Mouse (Mus musculus) liver, adult 2 months (tissue): ENCODE measurements at regions not wholly inside any gene's neighbourhood (a gene's known extent, or its start where the extent isn't known, plus 50 kb on each side); places are given as distances from the start of the nearest gene placed in this dataset.

Experiments used
- DNase-seq: peaks from one replicate; pipeline ENCODE4 v3.0.0-alpha.2; 2011; ENCODE audit warnings: low read depth, low spot score; ENCODE audit errors: extremely low read depth
- H3K27ac ChIP-seq: fragments of 200-500 bp; replicated peaks from 2 replicates; pipeline ENCODE4 v1.5.1; 2012; ENCODE audit warnings: low read depth, mild to moderate bottlenecking, control low read depth, inconsistent platforms, low read length; ENCODE audit not compliant: insufficient read depth
- H3K27me3 ChIP-seq: fragments of 200-500 bp; 2 replicates; pipeline ENCODE4 v1.6.1; 2012; ENCODE audit warnings: mild to moderate bottlenecking, moderate library complexity, low read length, inconsistent platforms; ENCODE audit not compliant: control insufficient read depth, insufficient read depth
- H3K36me3 ChIP-seq: fragments of 200-500 bp; 2 replicates; pipeline ENCODE4 v1.6.1; 2012; ENCODE audit warnings: low read length, inconsistent platforms; ENCODE audit not compliant: control insufficient read depth, insufficient read depth
- H3K4me1 ChIP-seq: fragments of 200-500 bp; 2 replicates; pipeline ENCODE4 v1.6.1; 2011; ENCODE audit warnings: low read length; ENCODE audit not compliant: control insufficient read depth, insufficient read depth
- H3K4me3 ChIP-seq: fragments of 200-500 bp; 2 replicates; pipeline ENCODE4 v1.5.1; 2011; ENCODE audit warnings: low read depth, mild to moderate bottlenecking, control low read depth, low read length, moderate library complexity; ENCODE audit not compliant: insufficient read depth
- H3K79me2 ChIP-seq: fragments of 200-500 bp; 2 replicates; pipeline ENCODE4 v1.6.1; 2012; ENCODE audit warnings: inconsistent platforms, mild to moderate bottlenecking, low read length, moderate library complexity; ENCODE audit not compliant: control insufficient read depth, insufficient read depth
- H3K9ac ChIP-seq: fragments of 200-500 bp; 2 replicates; pipeline ENCODE4 v1.6.1; 2012; ENCODE audit warnings: low read depth, mild to moderate bottlenecking, control low read depth, inconsistent platforms, low read length
- CTCF ChIP-seq: fragments of 200-500 bp; IDR thresholded peaks from 2 replicates; pipeline ENCODE4 v1.5.1; 2011; ENCODE audit warnings: low read depth, low read length, control low read depth
- POLR2A ChIP-seq: fragments of 200-500 bp; IDR thresholded peaks from 2 replicates; pipeline ENCODE4 v1.6.1; 2011; ENCODE audit warnings: low read length, control low read depth; ENCODE audit not compliant: insufficient read depth; ENCODE audit errors: extremely low read depth
- whole genome bisulfite sequencing: fragments of 180-500 bp; shearing (Covaris S2); methylation state at CpG from one replicate; pipeline ENCODE4 v1.1.7; 2018; 5-methylcytosine and 5-hydroxymethylcytosine counted together

DNA sequence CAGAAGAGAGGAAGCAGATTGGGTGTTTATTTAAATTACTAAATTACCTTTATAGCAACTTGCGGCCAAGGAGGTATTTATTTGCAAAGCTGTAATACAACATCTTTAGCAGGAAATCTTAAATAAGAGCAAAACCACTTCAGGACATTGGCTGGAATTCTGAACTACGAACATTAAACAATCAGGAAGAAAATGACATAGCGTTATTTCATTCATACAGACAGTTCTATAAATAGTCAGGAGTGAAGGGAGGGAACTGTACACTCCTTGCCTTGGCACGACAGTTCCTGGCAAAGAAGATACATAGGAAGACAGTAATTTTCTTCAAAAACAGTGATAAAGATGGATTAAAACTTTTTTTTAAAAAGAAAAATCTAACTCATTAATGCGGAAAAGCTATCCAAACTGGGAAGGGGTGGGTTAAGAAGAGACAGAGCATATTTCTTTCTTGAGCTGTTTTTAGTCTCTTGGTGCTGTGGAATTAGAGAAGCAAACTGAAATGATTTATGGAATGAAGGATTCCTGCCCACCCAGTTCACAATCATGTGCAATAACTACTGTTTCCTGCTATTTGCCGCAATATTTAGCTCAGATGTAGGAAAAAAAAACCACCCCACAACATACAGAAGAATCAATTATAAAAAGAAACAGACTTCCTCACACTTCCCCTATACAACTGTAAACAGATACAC, 147.9 kb downstream of the Mbl2 start:
- no peak for TF ChIP-seq CTCF
- TF ChIP-seq POLR2A: no peak
- no peak overlapping the region for H3K4me3 ChIP-seq
- H3K79me2 ChIP-seq: no peaks in the 10 kb centered on the region
- no peaks in the 10 kb centered on the region for H3K27me3 ChIP-seq
- H3K4me1 ChIP-seq: no peaks in the 10 kb centered on the region
- no peaks in the 10 kb centered on the region for H3K36me3 ChIP-seq
- H3K27ac ChIP-seq: no peak overlapping the region
- WGBS: 73% methylated on average over 6 of the region's 6 CpGs
- no peak overlapping the region for H3K9ac ChIP-seq
- DNase-seq: no peak

DNA sequence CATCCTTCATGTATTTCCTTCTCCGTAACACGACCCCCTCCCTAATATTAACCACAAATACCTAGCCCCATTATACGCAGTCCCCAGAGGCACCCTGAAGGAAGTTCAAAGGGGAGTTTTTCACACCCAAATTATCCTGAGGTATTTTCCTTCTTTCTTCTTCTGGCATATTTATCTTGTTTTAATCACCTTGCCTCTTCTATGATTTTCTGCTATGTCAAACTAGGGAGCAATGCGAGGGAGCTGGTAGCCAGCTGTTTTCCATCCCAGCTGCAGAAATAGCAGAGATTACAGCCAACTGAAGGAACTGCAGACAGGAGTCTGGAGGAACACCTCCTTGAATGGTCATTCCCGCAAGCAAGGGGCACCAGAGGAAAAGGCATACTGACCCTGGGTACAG, 155.7 kb downstream of the Dkk1 start:
- no peaks in the 10 kb centered on the region for H3K36me3 ChIP-seq
- DNase-seq: no peak
- H3K4me3 ChIP-seq: no peak overlapping the region
- WGBS: 73% methylated on average over 5 of the region's 5 CpGs
- no peaks in the 10 kb centered on the region; the same call in 1 of the 2 replicates for H3K27me3 ChIP-seq
- no peak overlapping the region for H3K27ac ChIP-seq
- TF ChIP-seq CTCF (no peak), POLR2A (no peak)
- H3K4me1 ChIP-seq: no peaks in the 10 kb centered on the region
- H3K9ac ChIP-seq: no peak overlapping the region
- H3K79me2 ChIP-seq: no peaks in the 10 kb centered on the region

DNA sequence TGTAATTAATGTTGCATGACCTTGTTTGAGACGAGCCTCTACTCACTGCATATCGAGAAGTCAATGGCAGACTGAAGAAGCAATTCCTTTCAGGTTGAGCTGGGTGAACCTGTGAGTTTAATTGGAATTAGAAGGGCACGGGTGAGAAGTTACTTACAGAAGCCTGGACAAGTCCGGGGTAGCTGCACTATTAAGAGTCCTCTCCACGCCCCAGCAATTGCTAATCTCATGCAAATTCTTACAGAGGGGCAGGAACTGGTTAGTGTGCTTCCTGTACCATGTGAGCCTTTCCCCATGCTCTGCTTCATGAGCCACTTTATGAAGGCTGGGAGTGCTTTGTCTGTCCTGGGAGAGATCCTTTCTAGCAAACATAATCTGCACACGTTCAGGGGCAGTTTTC, 142.5 kb downstream of the Dkk1 start:
- DNase-seq: no peak
- 85% methylated on average over 6 of the region's 6 CpGs for WGBS
- TF ChIP-seq POLR2A (no peak), CTCF (no peak)
- no peaks in the 10 kb centered on the region for H3K36me3 ChIP-seq
- no peak overlapping the region for H3K4me3 ChIP-seq
- no peak overlapping the region for H3K27ac ChIP-seq
- no peaks in the 10 kb centered on the region for H3K4me1 ChIP-seq
- no peaks in the 10 kb centered on the region for H3K27me3 ChIP-seq
- no peak overlapping the region for H3K9ac ChIP-seq
- H3K79me2 ChIP-seq: no peaks in the 10 kb centered on the region

DNA sequence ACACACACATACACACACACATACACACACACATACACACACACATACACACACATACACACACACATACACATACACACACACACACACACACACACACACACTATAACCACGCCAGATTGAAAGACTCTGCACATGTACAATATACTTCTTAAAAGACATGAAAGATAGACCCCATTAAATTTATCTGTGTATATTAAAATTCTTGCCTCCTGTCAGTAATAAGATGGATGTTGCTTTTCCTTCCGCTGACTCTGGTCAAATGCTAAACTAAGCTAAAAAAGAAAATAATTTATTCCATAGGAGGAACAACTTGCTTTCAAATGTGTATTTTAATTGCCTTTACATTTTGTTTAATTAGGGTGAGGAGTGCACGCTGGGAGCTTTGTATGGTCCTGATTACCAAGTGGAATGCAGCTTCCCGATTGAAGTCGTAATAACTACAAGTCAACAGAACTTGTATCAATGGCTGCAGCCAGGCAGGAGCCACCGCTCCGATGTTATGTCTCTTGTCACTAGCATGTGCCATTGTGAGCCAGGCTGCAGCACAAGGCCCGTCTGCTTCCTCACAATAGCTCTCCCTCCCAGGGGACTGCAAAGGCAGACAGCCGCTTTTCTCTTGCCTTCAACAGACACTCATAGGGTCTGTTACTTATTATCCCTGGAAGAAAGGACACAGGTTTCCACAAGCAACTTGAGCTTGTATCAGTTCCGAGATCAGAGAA, 129.7 kb downstream of the Dkk1 start:
- WGBS: 47% methylated on average over 10 of the region's 10 CpGs
- no peak for DNase-seq
- Histone ChIP-seq H3K36me3 (no peaks in the 10 kb centered on the region), H3K27ac (no peak overlapping the region), H3K27me3 (no peaks in the 10 kb centered on the region), H3K79me2 (no peaks in the 10 kb centered on the region), H3K4me1 (no peaks in the 10 kb centered on the region), H3K4me3 (no peak overlapping the region), H3K9ac (no peak overlapping the region)
- no peak for TF ChIP-seq POLR2A
- no peak for TF ChIP-seq CTCF

DNA sequence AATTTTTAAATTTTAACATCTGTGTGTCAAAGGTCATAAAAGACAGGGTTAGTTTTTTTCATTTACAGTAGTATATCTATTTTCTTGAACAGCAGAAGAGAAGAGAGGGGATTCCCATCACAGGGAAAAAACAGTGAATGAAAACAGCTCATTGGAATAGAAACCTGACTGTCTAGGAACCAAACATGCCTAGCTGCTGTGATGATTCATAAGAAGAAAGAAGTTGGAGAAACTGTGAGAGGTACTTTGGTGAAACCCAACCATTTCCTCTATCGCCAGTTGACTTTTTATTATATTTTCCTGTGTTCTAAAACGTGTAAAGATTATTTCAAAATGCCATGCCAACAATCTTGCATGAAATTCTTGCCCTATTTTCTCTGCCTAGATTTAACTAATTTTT, 123.8 kb downstream of the Dkk1 start:
- Histone ChIP-seq H3K79me2 (no peaks in the 10 kb centered on the region), H3K27me3 (no peaks in the 10 kb centered on the region), H3K4me1 (no peaks in the 10 kb centered on the region), H3K9ac (no peak overlapping the region), H3K4me3 (no peak overlapping the region), H3K36me3 (no peaks in the 10 kb centered on the region), H3K27ac (no peak overlapping the region)
- no peak for DNase-seq
- TF ChIP-seq POLR2A: no peak
- no peak for TF ChIP-seq CTCF
- 63% methylated on average over 2 of the region's 2 CpGs for WGBS

DNA sequence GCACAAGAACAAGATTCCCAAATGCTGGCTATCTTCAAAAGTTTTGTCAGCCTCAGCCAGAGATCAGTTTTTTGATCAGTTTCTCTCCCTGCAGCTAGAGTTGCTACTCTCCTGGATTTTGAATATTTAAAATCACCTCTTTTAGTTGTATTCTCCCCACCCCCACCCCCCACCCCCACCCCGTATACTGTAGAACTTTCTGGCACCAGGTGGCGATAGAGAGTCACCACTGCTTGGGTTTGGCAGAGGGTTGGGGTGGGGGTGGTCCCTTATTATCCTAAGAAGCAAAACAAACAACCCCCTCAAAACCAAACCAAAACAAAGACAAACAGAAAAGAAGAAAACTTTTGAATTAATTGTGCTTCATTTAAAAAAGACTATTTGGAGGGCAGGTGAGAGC, 122.0 kb downstream of the Dkk1 start:
- 9% methylated on average over 2 of the region's 2 CpGs for WGBS
- Histone ChIP-seq H3K27ac (no peak overlapping the region), H3K27me3 (no peaks in the 10 kb centered on the region), H3K36me3 (no peaks in the 10 kb centered on the region), H3K79me2 (no peaks in the 10 kb centered on the region), H3K4me1 (no peaks in the 10 kb centered on the region), H3K4me3 (no peak overlapping the region), H3K9ac (no peak overlapping the region)
- DNase-seq: no peak
- TF ChIP-seq POLR2A: no peak
- TF ChIP-seq CTCF: peak; percentile 37; the same call in 1 of the 2 replicates
